ENCODE assay signal across 18 mouse cellular contexts in the genomic region with DNA sequence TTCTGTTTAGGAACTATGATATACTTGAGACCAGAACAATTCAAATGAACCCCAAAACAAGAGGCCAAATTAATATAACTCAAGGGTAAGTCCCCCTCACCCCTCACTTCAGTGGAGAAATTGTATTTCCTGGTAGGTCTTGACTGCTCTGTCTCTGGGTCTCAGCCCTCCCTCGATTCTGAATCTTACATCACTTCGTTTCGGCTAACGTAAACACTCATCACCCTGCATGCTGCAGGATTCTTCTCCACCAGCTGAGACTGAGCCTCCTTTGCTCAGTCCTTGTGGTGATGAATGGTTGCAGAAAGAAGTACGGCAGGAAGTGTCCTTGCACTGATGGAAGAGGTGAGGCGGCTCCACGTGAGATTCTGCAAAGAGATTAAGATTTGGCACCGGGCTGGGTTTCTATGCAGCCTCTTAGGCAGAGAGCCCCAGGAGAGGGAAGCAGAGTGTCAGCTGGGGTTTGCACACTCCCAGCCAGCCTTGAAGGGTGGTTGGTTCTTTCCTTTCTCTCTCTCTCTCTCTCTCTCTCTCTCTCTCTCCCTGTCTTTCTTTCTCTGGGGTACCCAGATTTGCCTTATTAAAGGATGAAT.
DNase-seq lines count a peak whose midpoint lies in the region; ATAC-seq and TF ChIP-seq lines count a peak whose summit lies in the region.
"Had no signal": no experiment of that assay in that cellular context is flagged by ENCODE, and none has a peak within 500 bp of the region (broad histone marks: within the 10 kb centered on the region; RNA-seq: fewer than 3 reads in every experiment).

No protein-coding gene starts in this region.

- H3K9ac ChIP-seq in heart, embryonic 16.5 days (ENCODE audit: low read length) = no peak overlapping the region
- H3K9ac ChIP-seq in lung, postnatal 0 days (replicated peaks; ENCODE audit: low read depth) = no peak overlapping the region
- H3K9ac ChIP-seq in intestine, postnatal 0 days (ENCODE audit: low read depth, low read length) = no peak overlapping the region
- no peak overlapping the region for H3K9ac ChIP-seq in stomach, embryonic 15.5 days
- H3K9ac ChIP-seq: heart, embryonic 12.5 days; neural tube, embryonic 12.5 days had no signal

- 25% methylated on average over 8 of the region's 8 CpGs for WGBS in heart, embryonic 16.5 days
- WGBS in lung, postnatal 0 days = 9% methylated on average over 8 of the region's 8 CpGs
- 14% methylated on average over 8 of the region's 8 CpGs for WGBS in lung, adult 2 months
- WGBS in intestine, postnatal 0 days = 17% methylated on average over 8 of the region's 8 CpGs
- WGBS in stomach, embryonic 15.5 days = 19% methylated on average over 8 of the region's 8 CpGs

- no peaks in the 10 kb centered on the region for H3K36me3 ChIP-seq in heart, embryonic 16.5 days (ENCODE audit: control insufficient read depth, insufficient read depth)
- no peaks in the 10 kb centered on the region for H3K36me3 ChIP-seq in lung, postnatal 0 days (ENCODE audit: insufficient read depth, low read length)
- H3K36me3 ChIP-seq in intestine, postnatal 0 days (ENCODE audit: control insufficient read depth, insufficient read depth) = no peaks in the 10 kb centered on the region
- no peaks in the 10 kb centered on the region for H3K36me3 ChIP-seq in stomach, embryonic 15.5 days
- H3K36me3 ChIP-seq: heart, embryonic 12.5 days; neural tube, embryonic 12.5 days had no signal

- no peak for TF ChIP-seq POLR2A in lung, adult 2 months (IDR thresholded peaks at IDR 0.05; ENCODE audit: borderline replicate concordance, extremely low read depth, low read depth, low read length)

- 0 out of 2 replicates have a peak overlapping the region, but pooled peaks have one; percentile 18 for H3K4me2 ChIP-seq in heart, embryonic 16.5 days (ENCODE audit: low read depth, low read length)
- no peak overlapping the region for H3K4me2 ChIP-seq in lung, postnatal 0 days (replicated peaks; ENCODE audit: low read depth, low read length)
- 0 out of 2 replicates have a peak overlapping the region, but pooled peaks have one; percentile 27 for H3K4me2 ChIP-seq in intestine, postnatal 0 days (replicated peaks; ENCODE audit: low read depth)
- H3K4me2 ChIP-seq in stomach, embryonic 15.5 days = peak overlapping the region; percentile 41
- H3K4me2 ChIP-seq: heart, embryonic 12.5 days; neural tube, embryonic 12.5 days had no signal

- no peak for DNase-seq in heart, adult 8-10 months (ENCODE audit: low spot score)
- no peak for DNase-seq in lung, postnatal 0 days (ENCODE audit: low spot score)
- no peak for DNase-seq in lung, adult 2 months
- DNase-seq in kidney, postnatal 36 days = no peak
- DNase-seq in left cerebral cortex, postnatal 4 days = no peak
- DNase-seq: adrenal gland, postnatal 25 days; cerebellum, postnatal 14 days; gastrocnemius, postnatal 14 days; thymus, postnatal 36 days had no signal

- peaks cover 13% of the 10 kb centered on the region for H3K4me1 ChIP-seq in heart, embryonic 16.5 days (ENCODE audit: control insufficient read depth, insufficient read depth, low read length)
- no peaks in the 10 kb centered on the region for H3K4me1 ChIP-seq in lung, postnatal 0 days (ENCODE audit: insufficient read depth, low read depth, low read length)
- no peaks in the 10 kb centered on the region for H3K4me1 ChIP-seq in lung, adult 2 months (ENCODE audit: control insufficient read depth, insufficient read depth, low read length)
- no peaks in the 10 kb centered on the region for H3K4me1 ChIP-seq in intestine, postnatal 0 days (replicated peaks; ENCODE audit: control insufficient read depth, insufficient read depth, low read length)
- 0 out of 2 replicates have a peak, but pooled peaks cover 12% of the 10 kb centered on the region for H3K4me1 ChIP-seq in stomach, embryonic 15.5 days
- H3K4me1 ChIP-seq: neural tube, embryonic 12.5 days had no signal

- intact Hi-C loops in left cerebral cortex, postnatal 4 days (cut with DNase I) = no loop called here

- H3K27me3 ChIP-seq in heart, embryonic 16.5 days (ENCODE audit: control insufficient read depth, insufficient read depth, low read length) = no peaks in the 10 kb centered on the region
- no peaks in the 10 kb centered on the region for H3K27me3 ChIP-seq in lung, postnatal 0 days (replicated peaks; ENCODE audit: insufficient read depth, low read length)
- H3K27me3 ChIP-seq in intestine, postnatal 0 days (replicated peaks; ENCODE audit: control insufficient read depth, insufficient read depth, low read length) = no peaks in the 10 kb centered on the region
- no peaks in the 10 kb centered on the region for H3K27me3 ChIP-seq in stomach, embryonic 15.5 days (replicated peaks)
- H3K27me3 ChIP-seq: heart, embryonic 12.5 days; neural tube, embryonic 12.5 days had no signal

- H3K27ac ChIP-seq in heart, embryonic 16.5 days (ENCODE audit: low read length) = no peak overlapping the region
- no peak overlapping the region for H3K27ac ChIP-seq in lung, postnatal 0 days (ENCODE audit: low read length)
- no peak overlapping the region for H3K27ac ChIP-seq in intestine, postnatal 0 days (ENCODE audit: low read depth, low read length)
- peak overlapping the region; percentile 9; the same call in 1 of the 2 replicates for H3K27ac ChIP-seq in stomach, embryonic 15.5 days
- H3K27ac ChIP-seq: kidney, postnatal 0 days; macrophage; neural tube, embryonic 12.5 days had no signal

- no peak overlapping the region for H3K4me3 ChIP-seq in heart, embryonic 16.5 days (ENCODE audit: low read length)
- no peak overlapping the region for H3K4me3 ChIP-seq in lung, postnatal 0 days (ENCODE audit: low read depth, low read length)
- H3K4me3 ChIP-seq in lung, adult 2 months (replicated peaks; ENCODE audit: extremely low read depth, low read depth, low read length) = no peak overlapping the region
- peak overlapping the region; percentile 1; the same call in 1 of the 2 replicates for H3K4me3 ChIP-seq in intestine, postnatal 0 days (ENCODE audit: low read depth, low read length)
- peak overlapping the region; percentile 9; the same call in 1 of the 2 replicates for H3K4me3 ChIP-seq in stomach, embryonic 15.5 days (replicated peaks)
- H3K4me3 ChIP-seq: heart, embryonic 12.5 days; neural tube, embryonic 12.5 days had no signal

- TF ChIP-seq EP300 in lung, postnatal 0 days (IDR thresholded peaks at IDR 0.05) = no peak

- ATAC-seq in heart, embryonic 16.5 days (replicated peaks; ENCODE audit: extremely low read depth, insufficient read depth, low FRiP score) = no peak
- peak; percentile 35 for ATAC-seq in lung, postnatal 0 days
- ATAC-seq in intestine, postnatal 0 days = no peak
- ATAC-seq in stomach, embryonic 15.5 days (ENCODE audit: insufficient read depth, low FRiP score, low read depth) = peak; percentile 56; the same call in 1 of the 2 replicates
- ATAC-seq: CD4-positive, CD25-positive, alpha-beta regulatory T cell, adult 4 months; midbrain, embryonic 16.5 days had no signal

- TF ChIP-seq CTCF in lung, postnatal 0 days (IDR thresholded peaks at IDR 0.05) = peak; percentile 27
- TF ChIP-seq CTCF in lung, adult 2 months (IDR thresholded peaks at IDR 0.05; ENCODE audit: insufficient read depth, low read length) = no peak
- peak; percentile 44 for TF ChIP-seq CTCF in intestine, postnatal 0 days (IDR thresholded peaks at IDR 0.05; ENCODE audit: low read depth)

- H3K9me3 ChIP-seq in heart, embryonic 16.5 days (replicated peaks; ENCODE audit: control insufficient read depth, low read length) = no peaks in the 10 kb centered on the region
- no peaks in the 10 kb centered on the region for H3K9me3 ChIP-seq in lung, postnatal 0 days (ENCODE audit: low read length)
- H3K9me3 ChIP-seq in intestine, postnatal 0 days (ENCODE audit: control insufficient read depth) = no peaks in the 10 kb centered on the region
- no peaks in the 10 kb centered on the region for H3K9me3 ChIP-seq in stomach, embryonic 15.5 days
- H3K9me3 ChIP-seq: heart, embryonic 12.5 days; neural tube, embryonic 12.5 days had no signal

Comparison
In these comparisons a context has a peak if more than half of its experiments do, and no peak if none do; other contexts are left out.
1. ATAC-seq: peak in lung, postnatal 0 days (single experiment) and stomach, embryonic 15.5 days (single experiment); none in heart, embryonic 16.5 days (single experiment) and intestine, postnatal 0 days (single experiment).
2. H3K4me3 ChIP-seq: peak in intestine, postnatal 0 days (single experiment) and stomach, embryonic 15.5 days (single experiment); none in heart, embryonic 16.5 days (single experiment), lung, postnatal 0 days (single experiment) and lung, adult 2 months (single experiment).